Mouse (Mus musculus): ENCODE data around the gene Fgd4. TPM values are rescaled to one million over a fixed set of nuclear protein-coding genes. Genes with fewer than 3 reads are reported as not detected.
"Not testable (repeated sequence)": the region's sequence is repeated elsewhere in the genome, so short reads cannot be mapped to it uniquely, and the experiment has no call there.

Fgd4 gene
- polyA plus RNA-seq, 1 experiment from 2014 or later = 17.4 TPM

DNA sequence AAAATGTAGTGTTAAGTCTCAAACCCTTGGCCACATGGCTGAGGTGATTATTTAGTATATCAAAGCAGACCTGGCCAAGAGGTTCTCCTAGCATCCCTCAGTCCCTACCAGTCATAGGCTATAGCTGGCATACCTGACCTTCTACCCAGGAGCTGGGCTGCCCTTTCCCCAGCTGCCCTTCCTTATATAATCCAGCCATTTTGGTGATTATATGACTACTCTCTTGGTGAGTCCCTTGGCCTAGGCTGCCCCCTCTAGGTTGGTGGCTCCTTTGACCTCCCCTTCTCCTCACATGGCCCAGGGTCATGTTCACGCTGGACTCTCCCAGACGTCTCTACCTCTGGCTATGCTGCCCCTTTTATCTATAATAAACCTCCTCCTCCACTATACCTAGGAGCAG lies 65.1 kb downstream of the Fgd4 start:
- Histone ChIP-seq H3K27ac (replicated peaks) (no peak overlapping the region), H3K36me3 (no peaks in the 10 kb centered on the region), H3K27me3 (replicated peaks) (no peaks in the 10 kb centered on the region), H3K4me2 (no peak overlapping the region), H3K4me3 (replicated peaks) (no peak overlapping the region), H3K4me1 (no peaks in the 10 kb centered on the region), H3K9me3 (replicated peaks) (no peaks in the 10 kb centered on the region), H3K9ac (replicated peaks) (no peak overlapping the region)
- 73% methylated on average over 2 of the region's 2 CpGs for WGBS
- no peak for ATAC-seq (ENCODE audit: low FRiP score)

GRCm38 (mm10) chr16:16528014-16528413 lies 72.3 kb downstream of the Fgd4 start:
- no peak overlapping the region for H3K4me3 ChIP-seq (replicated peaks)
- no peaks in the 10 kb centered on the region for H3K27me3 ChIP-seq (replicated peaks)
- WGBS = 60% methylated on average over 3 of the region's 3 CpGs
- ATAC-seq (ENCODE audit: low FRiP score) = 0 out of 2 replicates have a peak, but pooled peaks have one; percentile 32
- no peaks in the 10 kb centered on the region for H3K36me3 ChIP-seq
- H3K9me3 ChIP-seq (replicated peaks) = no peaks in the 10 kb centered on the region
- H3K9ac ChIP-seq (replicated peaks) = no peak overlapping the region
- no peak overlapping the region for H3K4me2 ChIP-seq
- H3K27ac ChIP-seq (replicated peaks) = no peak overlapping the region
- peaks cover 19% of the 10 kb centered on the region for H3K4me1 ChIP-seq

- no peak overlapping the region for H3K4me3 ChIP-seq (replicated peaks)
- H3K27ac ChIP-seq (replicated peaks) = 0 out of 2 replicates have a peak overlapping the region, but pooled peaks have one; percentile 1
- peaks cover 22% of the 10 kb centered on the region for H3K4me1 ChIP-seq
- no peaks in the 10 kb centered on the region for H3K36me3 ChIP-seq
- no peaks in the 10 kb centered on the region for H3K27me3 ChIP-seq (replicated peaks)
- H3K4me2 ChIP-seq = no peak overlapping the region
- H3K9me3 ChIP-seq (replicated peaks) = no peaks in the 10 kb centered on the region
- no peak for ATAC-seq (ENCODE audit: low FRiP score)
- 35% methylated on average over 8 of the region's 8 CpGs for WGBS
- no peak overlapping the region for H3K9ac ChIP-seq (replicated peaks)
Observed at GRCm38 (mm10) chr16:16527267-16527666, 73.1 kb downstream of the Fgd4 start.

DNA sequence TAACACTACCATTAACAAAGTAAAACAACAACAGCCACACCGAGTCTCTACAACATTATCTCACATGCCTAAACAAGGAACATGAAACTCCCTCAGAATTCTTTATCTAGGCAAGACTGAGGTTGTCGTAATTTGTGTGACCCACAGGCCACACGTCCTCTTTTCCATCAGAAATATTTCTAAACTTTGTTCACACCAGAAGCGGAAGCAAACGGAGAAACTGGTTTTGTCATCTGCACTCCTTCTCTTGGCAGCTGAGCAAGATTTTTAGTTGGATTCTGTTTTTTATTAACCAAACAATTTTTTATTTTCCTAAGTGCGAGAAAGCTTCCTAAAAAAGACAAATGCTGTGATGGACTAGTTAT lies 73.6 kb downstream of the Fgd4 start:
- H3K9me3 ChIP-seq (replicated peaks) = no peaks in the 10 kb centered on the region
- H3K36me3 ChIP-seq = no peaks in the 10 kb centered on the region
- H3K4me1 ChIP-seq = peaks cover 22% of the 10 kb centered on the region
- no peak overlapping the region for H3K27ac ChIP-seq (replicated peaks)
- no peak overlapping the region for H3K4me3 ChIP-seq (replicated peaks)
- no peak overlapping the region for H3K4me2 ChIP-seq
- WGBS = 62% methylated on average over 6 of the region's 6 CpGs
- no peaks in the 10 kb centered on the region for H3K27me3 ChIP-seq (replicated peaks)
- no peak for ATAC-seq (ENCODE audit: low FRiP score)
- no peak overlapping the region for H3K9ac ChIP-seq (replicated peaks)

GRCm38 (mm10) chr16:16526097-16526740 lies 74.1 kb downstream of the Fgd4 start:
- Histone ChIP-seq H3K4me1 (peaks cover 22% of the 10 kb centered on the region), H3K27ac (replicated peaks) (no peak overlapping the region), H3K4me3 (replicated peaks) (no peak overlapping the region), H3K36me3 (no peaks in the 10 kb centered on the region), H3K27me3 (replicated peaks) (no peaks in the 10 kb centered on the region), H3K9ac (replicated peaks) (no peak overlapping the region), H3K9me3 (replicated peaks) (no peaks in the 10 kb centered on the region), H3K4me2 (no peak overlapping the region)
- 61% methylated on average over 6 of the region's 6 CpGs for WGBS
- no peak for ATAC-seq (ENCODE audit: low FRiP score)

DNA sequence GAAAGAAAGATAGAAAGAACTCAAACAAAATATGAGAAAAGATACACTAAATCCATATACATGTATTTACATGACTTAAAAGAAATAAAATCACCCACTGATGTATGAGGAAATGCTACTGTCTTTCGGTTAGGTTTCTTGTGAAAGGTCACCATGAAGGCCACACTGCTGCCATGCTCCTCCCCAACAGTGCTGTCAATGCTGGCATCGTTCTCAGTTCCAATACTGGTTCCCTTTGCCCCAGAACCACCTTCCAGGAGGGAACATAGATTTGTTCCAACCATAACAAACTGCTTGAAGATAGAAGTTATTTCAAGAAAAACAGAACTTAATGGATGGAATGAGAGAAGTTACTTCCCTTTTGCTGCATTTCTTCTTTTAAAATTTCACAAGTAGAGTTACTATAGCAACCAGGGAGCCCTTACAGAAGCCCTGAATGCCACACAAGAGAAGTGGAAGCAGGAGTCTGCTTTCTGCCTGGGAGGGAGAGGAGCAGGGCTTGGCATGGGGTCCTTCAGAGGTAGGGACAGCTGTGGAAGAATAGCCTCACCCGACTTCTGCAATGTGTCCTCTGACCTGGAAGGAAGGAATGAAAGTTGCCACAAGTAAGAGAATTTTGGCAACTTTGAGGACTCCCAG lies 75.0 kb downstream of the Fgd4 start:
- 49% methylated on average over 3 of the region's 3 CpGs for WGBS
- no peak overlapping the region for H3K27ac ChIP-seq (replicated peaks)
- no peak overlapping the region for H3K9ac ChIP-seq (replicated peaks)
- no peaks in the 10 kb centered on the region for H3K9me3 ChIP-seq (replicated peaks)
- H3K36me3 ChIP-seq = no peaks in the 10 kb centered on the region
- peaks cover 22% of the 10 kb centered on the region for H3K4me1 ChIP-seq
- no peak overlapping the region for H3K4me2 ChIP-seq
- no peak overlapping the region for H3K4me3 ChIP-seq (replicated peaks)
- H3K27me3 ChIP-seq (replicated peaks) = no peaks in the 10 kb centered on the region
- no peak for ATAC-seq (ENCODE audit: low FRiP score)

DNA sequence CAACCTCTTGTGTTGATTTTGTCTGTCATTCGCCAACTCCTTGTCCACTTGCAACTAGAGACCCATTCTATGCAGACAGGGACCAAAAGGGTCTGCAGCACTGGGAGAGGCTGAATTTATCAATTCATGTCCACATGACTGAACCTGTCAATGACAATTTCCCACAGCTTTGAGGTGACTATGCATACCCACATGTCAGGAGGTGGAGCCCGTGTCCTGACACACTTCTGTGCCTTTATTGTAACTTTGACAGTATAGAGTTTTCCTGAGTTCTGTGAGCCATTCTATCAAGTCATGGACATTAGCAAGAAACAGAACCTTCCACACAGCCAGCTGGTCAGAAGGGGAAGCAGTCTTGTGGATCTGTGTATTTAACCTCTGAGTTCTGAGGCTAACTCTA lies 76.7 kb downstream of the Fgd4 start:
- no peak overlapping the region for H3K27ac ChIP-seq (replicated peaks)
- no peaks in the 10 kb centered on the region for H3K36me3 ChIP-seq
- H3K4me3 ChIP-seq (replicated peaks) = no peak overlapping the region
- peaks cover 22% of the 10 kb centered on the region for H3K4me1 ChIP-seq
- H3K9ac ChIP-seq (replicated peaks) = no peak overlapping the region
- 53% methylated on average over 2 of the region's 2 CpGs for WGBS
- H3K9me3 ChIP-seq (replicated peaks) = no peaks in the 10 kb centered on the region
- no peak overlapping the region for H3K4me2 ChIP-seq
- H3K27me3 ChIP-seq (replicated peaks) = no peaks in the 10 kb centered on the region
- no peak for ATAC-seq (ENCODE audit: low FRiP score)

DNA sequence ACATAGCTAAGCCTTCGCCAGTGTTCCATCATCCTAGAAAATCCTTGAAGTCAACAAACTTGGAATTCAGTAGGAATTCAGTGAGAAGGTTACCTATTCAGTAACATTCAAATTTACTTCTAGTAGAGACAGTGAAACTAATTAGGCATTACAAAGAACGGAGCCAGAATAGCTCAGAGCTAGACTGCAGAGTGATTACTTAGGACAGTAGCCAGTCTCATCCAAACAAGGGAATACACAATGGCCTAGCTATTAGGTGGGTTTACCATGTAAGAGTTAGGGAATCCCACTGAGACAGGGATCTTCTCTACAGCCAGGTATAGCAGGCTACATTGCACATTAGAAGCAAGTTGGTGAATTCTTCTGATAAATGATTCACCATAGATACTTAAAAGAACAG lies 77.5 kb downstream of the Fgd4 start:
- not testable (repeated sequence) for H3K36me3 ChIP-seq; H3K4me2 ChIP-seq; H3K27me3 ChIP-seq (replicated peaks); H3K4me3 ChIP-seq (replicated peaks); H3K27ac ChIP-seq (replicated peaks); ATAC-seq (ENCODE audit: low FRiP score); H3K9me3 ChIP-seq (replicated peaks); H3K9ac ChIP-seq (replicated peaks)
- 39% methylated on average over 2 of the region's 2 CpGs for WGBS
- H3K4me1 ChIP-seq = peaks cover 16% of the 10 kb centered on the region

- no peak overlapping the region for H3K4me2 ChIP-seq
- WGBS = 94% methylated on average over 3 of the region's 3 CpGs
- no peak for ATAC-seq (ENCODE audit: low FRiP score)
- no peaks in the 10 kb centered on the region for H3K9me3 ChIP-seq (replicated peaks)
- H3K4me1 ChIP-seq = peaks cover 3% of the 10 kb centered on the region; the same call in 1 of the 2 replicates
- peaks cover 4% of the 10 kb centered on the region; the same call in 1 of the 2 replicates for H3K36me3 ChIP-seq
- no peak overlapping the region for H3K27ac ChIP-seq (replicated peaks)
- no peak overlapping the region for H3K9ac ChIP-seq (replicated peaks)
- no peak overlapping the region for H3K4me3 ChIP-seq (replicated peaks)
- no peaks in the 10 kb centered on the region for H3K27me3 ChIP-seq (replicated peaks)
Observed at GRCm38 (mm10) chr16:16501491-16501890, 98.9 kb downstream of the Fgd4 start.

DNA sequence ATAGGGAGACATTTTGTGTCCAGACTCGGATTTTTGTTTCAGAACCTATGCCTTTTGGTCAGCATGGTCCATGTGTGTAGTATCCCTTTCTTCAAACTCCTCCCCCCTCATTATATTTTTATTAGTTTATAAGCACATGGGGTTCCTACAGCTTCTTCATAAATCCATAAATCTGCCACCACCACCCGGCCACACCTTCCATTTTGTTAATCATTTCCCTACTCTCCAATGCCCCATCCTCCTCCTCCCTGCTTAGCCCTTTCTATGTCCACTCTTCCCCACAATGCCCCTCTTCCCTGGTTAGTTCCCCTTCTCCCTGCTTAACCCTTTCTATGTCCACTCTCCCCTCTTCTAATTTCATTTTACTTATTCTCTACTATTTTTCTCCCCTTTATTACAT lies 99.4 kb downstream of the Fgd4 start:
- no peaks in the 10 kb centered on the region for H3K27me3 ChIP-seq (replicated peaks)
- peaks cover 3% of the 10 kb centered on the region; the same call in 1 of the 2 replicates for H3K4me1 ChIP-seq
- no peaks in the 10 kb centered on the region for H3K9me3 ChIP-seq (replicated peaks)
- no peak overlapping the region for H3K9ac ChIP-seq (replicated peaks)
- no peak overlapping the region for H3K4me2 ChIP-seq
- 70% methylated on average over 2 of the region's 2 CpGs for WGBS
- peaks cover 4% of the 10 kb centered on the region; the same call in 1 of the 2 replicates for H3K36me3 ChIP-seq
- H3K27ac ChIP-seq (replicated peaks) = no peak overlapping the region
- no peak overlapping the region for H3K4me3 ChIP-seq (replicated peaks)
- no peak for ATAC-seq (ENCODE audit: low FRiP score)

DNA sequence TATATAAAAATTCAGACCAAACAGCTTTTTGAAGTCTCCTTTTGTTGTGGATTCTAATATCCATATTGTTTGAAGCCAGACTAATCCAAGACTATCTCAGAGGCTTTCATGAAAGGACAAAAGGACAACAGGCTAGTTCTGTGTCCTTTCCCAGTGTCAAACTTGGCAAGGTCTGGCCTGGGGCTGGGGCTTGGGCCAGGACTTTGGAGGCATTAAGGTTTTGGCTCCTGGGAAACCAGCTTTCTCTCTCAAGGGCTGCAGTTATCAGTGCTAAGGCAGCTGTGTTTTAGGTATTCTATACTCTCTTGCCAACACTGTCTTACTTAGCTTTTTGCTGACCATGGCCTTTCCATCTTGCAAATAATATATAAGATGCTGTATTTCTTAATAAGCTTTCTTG lies 101.6 kb downstream of the Fgd4 start:
- H3K4me1 ChIP-seq = peaks cover 3% of the 10 kb centered on the region; the same call in 1 of the 2 replicates
- peaks cover 2% of the 10 kb centered on the region; the same call in 1 of the 2 replicates for H3K36me3 ChIP-seq
- H3K27ac ChIP-seq (replicated peaks) = no peak overlapping the region
- no peak overlapping the region for H3K9ac ChIP-seq (replicated peaks)
- no peak for ATAC-seq (ENCODE audit: low FRiP score)
- H3K4me3 ChIP-seq (replicated peaks) = no peak overlapping the region
- H3K4me2 ChIP-seq = no peak overlapping the region
- H3K9me3 ChIP-seq (replicated peaks) = 0 out of 2 replicates have a peak, but pooled peaks cover 3% of the 10 kb centered on the region
- no peaks in the 10 kb centered on the region for H3K27me3 ChIP-seq (replicated peaks)

DNA sequence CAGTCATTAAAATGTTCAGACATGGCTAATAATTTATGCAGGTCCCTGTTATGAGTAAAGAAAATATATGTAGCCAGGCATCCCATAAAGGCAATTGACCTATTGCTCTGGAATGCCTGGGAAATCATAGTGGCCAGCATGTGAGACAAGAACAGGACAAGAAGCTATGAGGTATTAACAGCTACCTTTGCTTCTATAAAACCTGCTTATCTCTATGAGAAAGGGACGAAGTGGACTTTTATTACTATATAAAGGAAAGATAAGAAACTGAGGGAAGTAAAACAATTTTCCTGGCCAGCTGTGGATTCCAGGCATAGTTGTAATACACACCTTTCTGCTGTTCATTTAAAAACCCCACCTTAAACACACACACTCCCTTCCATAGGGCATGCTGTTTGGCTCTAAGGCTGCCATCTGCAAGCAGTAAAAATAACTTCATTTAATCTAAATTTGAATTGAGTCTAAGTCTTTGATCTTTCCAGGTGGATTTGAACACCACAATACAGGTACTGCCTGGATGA lies 114.8 kb downstream of the Fgd4 start:
- H3K4me3 ChIP-seq (replicated peaks) = no peak overlapping the region
- no peak overlapping the region for H3K9ac ChIP-seq (replicated peaks)
- H3K27me3 ChIP-seq (replicated peaks) = no peaks in the 10 kb centered on the region
- WGBS = 90% methylated on average over 1 of the region's 1 CpGs
- no peak overlapping the region for H3K4me2 ChIP-seq
- H3K36me3 ChIP-seq = peaks cover 12% of the 10 kb centered on the region
- ATAC-seq (ENCODE audit: low FRiP score) = no peak
- H3K4me1 ChIP-seq = no peaks in the 10 kb centered on the region
- no peaks in the 10 kb centered on the region for H3K9me3 ChIP-seq (replicated peaks)
- H3K27ac ChIP-seq (replicated peaks) = no peak overlapping the region

All from neural tube, embryonic 15.5 days (tissue).